Mouse (Mus musculus): Measurements from ENCODE around the gene Entpd7. TPM values are rescaled to one million over a fixed set of nuclear protein-coding genes. Genes with fewer than 3 reads are reported as not detected.

The Entpd7 gene
- polyA plus RNA-seq, 1 experiment from 2014 or later: 21.1 TPM

- Histone ChIP-seq H3K27me3 (replicated peaks) (no peaks in the 10 kb centered on the region), H3K36me3 (no peaks in the 10 kb centered on the region), H3K4me1 (replicated peaks) (peaks cover 13% of the 10 kb centered on the region), H3K27ac (peak overlapping the region; percentile 99), H3K9ac (peak overlapping the region; percentile 65), H3K9me3 (no peaks in the 10 kb centered on the region), H3K4me2 (replicated peaks) (peak overlapping the region; percentile 75), H3K4me3 (replicated peaks) (peak overlapping the region; percentile 92)
- ATAC-seq: peak; percentile 7; the same call in 1 of the 2 replicates
- WGBS: 2% methylated on average over 43 of the region's 43 CpGs
Measured at GRCm38 (mm10) chr19:43675525-43676400, 13.7 kb upstream of the Entpd7 start.

GRCm38 (mm10) chr19:43678467-43679003 lies 10.9 kb upstream of the Entpd7 start:
- H3K27ac ChIP-seq: peak overlapping the region; percentile 15; the same call in 1 of the 2 replicates
- H3K4me3 ChIP-seq (replicated peaks): no peak overlapping the region
- 61% methylated on average over 8 of the region's 8 CpGs for WGBS
- peaks cover 4% of the 10 kb centered on the region for H3K4me1 ChIP-seq (replicated peaks)
- H3K27me3 ChIP-seq (replicated peaks): no peaks in the 10 kb centered on the region
- no peak overlapping the region for H3K4me2 ChIP-seq (replicated peaks)
- ATAC-seq: no peak
- no peak overlapping the region for H3K9ac ChIP-seq
- H3K36me3 ChIP-seq: no peaks in the 10 kb centered on the region
- H3K9me3 ChIP-seq: no peaks in the 10 kb centered on the region

- peak overlapping the region; percentile 48; the same call in 1 of the 2 replicates for H3K27ac ChIP-seq
- no peak for ATAC-seq
Measured at GRCm38 (mm10) chr19:43679474-43679981, 9.9 kb upstream of the Entpd7 start.

GRCm38 (mm10) chr19:43681541-43681940 lies 7.9 kb upstream of the Entpd7 start:
- H3K4me3 ChIP-seq (replicated peaks): no peak overlapping the region
- H3K9me3 ChIP-seq: no peaks in the 10 kb centered on the region
- no peaks in the 10 kb centered on the region for H3K36me3 ChIP-seq
- no peak overlapping the region for H3K27ac ChIP-seq
- no peak overlapping the region for H3K9ac ChIP-seq
- WGBS: 90% methylated on average over 4 of the region's 4 CpGs
- H3K4me2 ChIP-seq (replicated peaks): no peak overlapping the region
- H3K27me3 ChIP-seq (replicated peaks): no peaks in the 10 kb centered on the region
- no peak for ATAC-seq
- H3K4me1 ChIP-seq (replicated peaks): peaks cover 2% of the 10 kb centered on the region

More at GRCm38 (mm10) chr19:43679474-43679981, 9.9 kb upstream of the Entpd7 start:
- H3K27me3 ChIP-seq (replicated peaks): no peaks in the 10 kb centered on the region
- H3K9me3 ChIP-seq: no peaks in the 10 kb centered on the region
- no peak overlapping the region for H3K4me2 ChIP-seq (replicated peaks)
- H3K9ac ChIP-seq: no peak overlapping the region
- peaks cover 4% of the 10 kb centered on the region for H3K4me1 ChIP-seq (replicated peaks)
- no peaks in the 10 kb centered on the region for H3K36me3 ChIP-seq
- 59% methylated on average over 10 of the region's 10 CpGs for WGBS
- H3K4me3 ChIP-seq (replicated peaks): no peak overlapping the region

- no peak overlapping the region for H3K4me3 ChIP-seq (replicated peaks)
- H3K36me3 ChIP-seq: no peaks in the 10 kb centered on the region
- H3K4me2 ChIP-seq (replicated peaks): no peak overlapping the region
- ATAC-seq: no peak
- H3K4me1 ChIP-seq (replicated peaks): peaks cover 11% of the 10 kb centered on the region; the same call in 1 of the 2 replicates
- no peaks in the 10 kb centered on the region for H3K27me3 ChIP-seq (replicated peaks)
- no peak overlapping the region for H3K27ac ChIP-seq
- H3K9me3 ChIP-seq: no peaks in the 10 kb centered on the region
- no peak overlapping the region for H3K9ac ChIP-seq
- WGBS: 89% methylated on average over 14 of the region's 14 CpGs
Measured at GRCm38 (mm10) chr19:43692815-43693214, 3.3 kb downstream of the Entpd7 start.

- Histone ChIP-seq H3K9ac (no peak overlapping the region), H3K4me3 (replicated peaks) (no peak overlapping the region), H3K4me2 (replicated peaks) (peak overlapping the region; percentile 14; the same call in 1 of the 2 replicates), H3K4me1 (replicated peaks) (peaks cover 12% of the 10 kb centered on the region; the same call in 1 of the 2 replicates), H3K9me3 (no peaks in the 10 kb centered on the region), H3K27ac (peak overlapping the region; percentile 45), H3K36me3 (no peaks in the 10 kb centered on the region), H3K27me3 (replicated peaks) (no peaks in the 10 kb centered on the region)
- 35% methylated on average over 10 of the region's 10 CpGs for WGBS
- ATAC-seq: peak; percentile 91
Measured at GRCm38 (mm10) chr19:43695514-43695964, 6.1 kb downstream of the Entpd7 start.

- Histone ChIP-seq H3K4me1 (replicated peaks) (0 out of 2 replicates have a peak, but pooled peaks cover 7% of the 10 kb centered on the region), H3K9me3 (no peaks in the 10 kb centered on the region), H3K27me3 (replicated peaks) (no peaks in the 10 kb centered on the region), H3K4me2 (replicated peaks) (no peak overlapping the region), H3K4me3 (replicated peaks) (no peak overlapping the region), H3K9ac (no peak overlapping the region), H3K36me3 (0 out of 2 replicates have a peak, but pooled peaks cover 4% of the 10 kb centered on the region), H3K27ac (peak overlapping the region; percentile 29; the same call in 1 of the 2 replicates)
- no peak for ATAC-seq
- WGBS: 86% methylated on average over 5 of the region's 5 CpGs
Measured at GRCm38 (mm10) chr19:43697666-43698370, 8.3 kb downstream of the Entpd7 start.

GRCm38 (mm10) chr19:43699021-43699762 lies 9.7 kb downstream of the Entpd7 start:
- ATAC-seq: 0 out of 2 replicates have a peak, but pooled peaks have one; percentile 3
- H3K4me3 ChIP-seq (replicated peaks): no peak overlapping the region

GRCm38 (mm10) chr19:43699763-43700155 lies 10.3 kb downstream of the Entpd7 start:
- Histone ChIP-seq H3K9me3 (no peaks in the 10 kb centered on the region), H3K9ac (no peak overlapping the region), H3K4me1 (replicated peaks) (0 out of 2 replicates have a peak, but pooled peaks cover 6% of the 10 kb centered on the region), H3K27ac (no peak overlapping the region), H3K27me3 (replicated peaks) (no peaks in the 10 kb centered on the region), H3K36me3 (0 out of 2 replicates have a peak, but pooled peaks cover 4% of the 10 kb centered on the region), H3K4me2 (replicated peaks) (no peak overlapping the region), H3K4me3 (replicated peaks) (no peak overlapping the region)
- no peak for ATAC-seq
- 84% methylated on average over 6 of the region's 6 CpGs for WGBS

More at GRCm38 (mm10) chr19:43699021-43699762, 9.7 kb downstream of the Entpd7 start:
- H3K9me3 ChIP-seq: no peaks in the 10 kb centered on the region
- H3K27me3 ChIP-seq (replicated peaks): no peaks in the 10 kb centered on the region
- H3K4me2 ChIP-seq (replicated peaks): no peak overlapping the region
- no peak overlapping the region for H3K27ac ChIP-seq
- H3K9ac ChIP-seq: no peak overlapping the region
- 0 out of 2 replicates have a peak, but pooled peaks cover 4% of the 10 kb centered on the region for H3K36me3 ChIP-seq
- H3K4me1 ChIP-seq (replicated peaks): 0 out of 2 replicates have a peak, but pooled peaks cover 7% of the 10 kb centered on the region
- WGBS: 50% methylated on average over 11 of the region's 11 CpGs

- peaks cover 4% of the 10 kb centered on the region; the same call in 1 of the 2 replicates for H3K4me1 ChIP-seq (replicated peaks)
- no peak overlapping the region for H3K9ac ChIP-seq
- no peak overlapping the region for H3K4me3 ChIP-seq (replicated peaks)
- peaks cover 18% of the 10 kb centered on the region for H3K36me3 ChIP-seq
- ATAC-seq: no peak
- no peaks in the 10 kb centered on the region for H3K9me3 ChIP-seq
- H3K4me2 ChIP-seq (replicated peaks): no peak overlapping the region
- no peaks in the 10 kb centered on the region for H3K27me3 ChIP-seq (replicated peaks)
- H3K27ac ChIP-seq: no peak overlapping the region
- 59% methylated on average over 11 of the region's 11 CpGs for WGBS
Measured at GRCm38 (mm10) chr19:43704211-43704610, 14.7 kb downstream of the Entpd7 start.

- H3K27ac ChIP-seq: no peak overlapping the region
- H3K4me1 ChIP-seq (replicated peaks): peaks cover 4% of the 10 kb centered on the region; the same call in 1 of the 2 replicates
- WGBS: 77% methylated on average over 17 of the region's 17 CpGs
- no peak overlapping the region for H3K9ac ChIP-seq
- ATAC-seq: peak; percentile 74
- H3K4me3 ChIP-seq (replicated peaks): no peak overlapping the region
- no peak overlapping the region for H3K4me2 ChIP-seq (replicated peaks)
- no peaks in the 10 kb centered on the region for H3K9me3 ChIP-seq
- H3K27me3 ChIP-seq (replicated peaks): no peaks in the 10 kb centered on the region
- peaks cover 20% of the 10 kb centered on the region for H3K36me3 ChIP-seq
Measured at GRCm38 (mm10) chr19:43704787-43705497, 15.5 kb downstream of the Entpd7 start.

All from intestine, embryonic 15.5 days (tissue).